Mouse (Mus musculus) cerebellum, adult 11 months (tissue): ENCODE data around the gene Cdc14a.

Experiments
- DNase-seq: peaks from one replicate; pipeline ENCODE4 v3.0.0; 2022

The Cdc14a gene

DNA sequence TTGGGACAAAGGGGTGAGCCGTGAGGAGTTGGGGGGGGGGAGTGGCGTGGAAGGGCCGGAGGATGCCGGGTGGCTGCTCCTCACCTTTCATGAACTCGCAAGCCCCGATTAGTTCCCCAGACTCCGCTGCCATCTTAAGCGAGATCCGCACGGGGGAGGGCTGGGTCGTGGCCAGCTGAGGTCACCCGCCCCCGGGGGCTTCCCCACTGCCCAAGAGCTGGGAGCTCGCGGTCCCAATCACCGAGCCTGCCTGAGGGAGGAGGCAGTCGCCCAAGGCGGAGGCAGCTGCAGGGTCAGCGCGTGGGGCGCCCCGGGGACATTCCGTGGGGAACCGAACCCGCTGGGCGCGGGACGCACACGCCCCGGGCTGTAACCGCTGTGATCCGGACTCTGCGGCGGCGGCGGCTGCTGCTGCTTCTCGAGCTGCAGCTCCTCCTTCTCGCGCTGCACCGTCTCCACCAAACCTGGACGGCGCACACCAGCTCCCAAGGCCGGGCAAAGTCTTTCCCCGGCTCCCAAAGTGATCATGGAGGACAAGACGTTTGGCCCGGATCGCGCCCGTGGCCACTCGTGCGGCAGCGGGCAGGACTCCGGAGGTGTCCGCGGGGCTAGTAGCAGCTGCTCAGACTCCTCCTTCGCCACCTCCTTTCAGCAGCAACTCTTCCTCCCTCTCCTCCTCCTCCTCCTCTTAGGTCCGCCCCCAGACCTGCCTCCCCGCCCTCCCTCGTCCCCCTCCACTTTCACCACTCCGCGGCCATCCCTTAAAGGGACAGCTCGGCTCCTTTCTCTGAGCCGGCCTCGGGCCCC is at the start of gene Cdc14a:
Gene Cdc14a (minus strand): TSS at position 680 of the 807 bp plus-strand sequence.
- peak; percentile 45 for DNase-seq

DNA sequence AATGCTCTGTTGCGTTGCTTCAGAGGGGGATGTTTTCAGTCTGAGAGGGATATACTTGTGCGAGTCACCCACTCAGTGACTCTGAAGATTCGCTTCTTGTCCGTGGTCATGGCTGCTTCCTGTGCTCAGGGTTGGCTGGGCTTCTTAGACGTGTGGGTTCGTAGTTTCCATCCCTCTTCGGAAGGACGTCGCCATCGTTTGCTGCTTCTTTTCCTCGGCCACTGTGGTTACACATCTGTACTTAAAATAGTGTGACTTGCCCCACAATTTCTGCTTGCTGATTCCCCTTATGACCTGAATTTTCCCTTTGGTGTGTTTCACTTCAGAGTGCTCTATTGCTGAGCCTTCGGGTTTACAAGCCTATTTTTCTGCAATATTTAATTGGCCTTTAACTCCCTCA is 41.9 kb upstream of the Cdc14a start:
- DNase-seq, result no peak

DNA sequence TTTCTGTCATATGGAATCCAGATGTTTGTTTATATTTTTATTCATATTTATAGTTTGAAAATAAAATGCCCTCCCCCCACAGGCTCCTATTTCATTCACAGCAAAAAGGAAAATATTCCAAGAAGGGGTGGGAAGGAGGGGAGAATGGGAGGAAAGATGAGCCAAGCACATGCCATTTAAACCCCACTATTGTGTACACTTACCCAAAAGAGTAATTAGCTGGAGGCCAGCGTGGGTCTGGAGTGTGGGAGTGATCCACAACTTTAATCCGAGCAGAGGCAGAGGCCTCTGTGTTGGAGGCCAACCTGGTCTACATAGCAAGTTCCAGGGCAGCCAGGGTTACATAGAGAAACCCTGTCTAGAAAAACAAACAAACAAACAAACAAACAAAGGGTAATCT is 40.5 kb upstream of the Cdc14a start:
- no peak for DNase-seq

DNA sequence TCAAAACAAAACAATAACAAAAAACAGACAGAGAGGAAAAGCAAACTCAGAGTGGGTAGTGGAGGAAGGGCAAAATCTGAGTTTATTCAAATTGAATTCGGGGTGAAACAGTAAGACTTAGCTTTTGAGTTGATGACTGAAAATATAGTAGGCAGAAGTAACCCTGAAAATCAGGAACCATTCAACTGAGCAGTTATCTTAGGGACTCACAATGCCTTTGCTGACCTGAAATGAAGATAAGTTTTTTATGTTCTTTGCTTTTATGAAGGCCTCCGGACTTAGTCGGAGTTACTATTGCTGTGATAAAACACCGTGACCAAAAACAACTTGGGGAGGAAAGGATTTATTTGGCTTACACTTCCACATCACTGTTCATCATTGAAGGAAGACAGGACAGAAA is 37.2 kb upstream of the Cdc14a start:
- DNase-seq, result no peak

DNA sequence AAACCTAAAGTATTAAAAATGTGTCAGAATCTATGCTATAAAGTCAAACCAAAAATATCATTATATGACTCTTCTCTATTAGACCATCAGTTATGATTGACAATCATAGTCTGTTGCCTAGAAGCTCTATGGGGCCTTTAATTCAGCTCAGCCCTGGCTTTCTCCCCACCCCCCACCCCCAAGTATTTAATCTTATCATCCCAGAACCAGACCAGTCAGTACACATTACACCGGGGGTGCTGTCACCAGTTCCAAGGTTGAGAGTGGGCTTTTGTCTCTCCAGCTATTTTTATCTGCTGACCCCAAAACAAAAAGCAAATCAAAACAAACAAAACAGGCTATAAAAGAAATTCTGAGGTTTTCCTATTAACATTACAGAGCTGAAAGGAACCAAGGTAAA is 30.7 kb upstream of the Cdc14a start:
- DNase-seq, result no peak

DNA sequence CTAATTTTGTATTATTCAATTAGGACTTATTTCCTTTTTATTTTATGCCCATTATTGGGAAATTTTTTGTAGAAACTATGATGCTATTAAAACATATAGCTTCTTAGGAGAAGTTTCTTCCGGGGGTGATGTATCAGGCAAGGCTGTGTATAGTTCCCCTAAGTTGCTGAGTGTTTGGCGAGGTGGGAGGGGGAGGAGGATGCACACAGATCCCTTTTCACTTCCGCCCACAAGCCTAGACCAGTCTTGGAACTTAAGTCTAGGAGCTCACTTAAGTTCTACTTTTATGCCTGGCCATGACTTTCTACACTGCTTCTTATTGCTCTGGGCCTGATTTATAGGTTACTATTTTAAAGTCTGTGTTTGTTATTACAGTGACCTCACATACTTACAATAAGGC is 26.9 kb upstream of the Cdc14a start:
- DNase-seq, result no peak

DNA sequence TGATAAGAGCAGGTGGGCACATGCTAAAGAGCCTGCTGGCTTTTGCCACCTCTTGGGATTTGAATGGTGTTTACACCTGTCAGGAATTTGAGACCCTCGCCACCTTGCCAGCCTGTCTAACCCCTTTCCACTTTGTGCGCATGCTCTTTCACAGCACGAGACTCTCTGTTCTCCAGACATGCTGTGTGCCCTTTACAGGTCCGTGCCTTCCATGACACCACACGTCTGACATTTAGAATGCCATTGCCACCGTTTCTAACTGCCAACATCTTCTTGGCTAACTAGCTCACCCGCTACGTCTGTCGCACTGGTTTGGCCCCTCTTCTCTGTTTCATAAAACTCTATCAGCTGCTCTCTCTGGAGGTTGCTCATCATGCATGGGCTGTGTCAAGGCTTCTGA is 20.5 kb upstream of the Cdc14a start:
- DNase-seq, result no peak

DNA sequence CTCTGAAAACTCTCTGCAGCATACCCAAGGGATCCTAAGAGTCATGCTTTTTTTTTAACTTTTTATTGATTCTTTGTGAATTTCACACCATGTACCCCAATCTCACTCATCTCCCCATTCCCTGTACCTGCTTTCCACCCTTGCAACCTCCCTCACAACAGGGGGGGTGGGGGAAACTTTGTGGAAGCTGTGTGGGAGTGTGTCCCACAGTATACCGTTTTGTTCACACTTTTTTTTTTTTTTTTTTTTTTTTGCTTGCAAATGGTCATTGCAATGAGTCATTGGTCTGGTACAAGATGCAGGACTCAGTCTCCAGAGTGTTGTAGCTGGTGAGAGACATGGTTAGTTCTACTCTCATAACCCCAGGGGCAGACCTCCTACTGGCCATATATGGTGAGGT is 19.0 kb upstream of the Cdc14a start:
- no peak for DNase-seq

DNA sequence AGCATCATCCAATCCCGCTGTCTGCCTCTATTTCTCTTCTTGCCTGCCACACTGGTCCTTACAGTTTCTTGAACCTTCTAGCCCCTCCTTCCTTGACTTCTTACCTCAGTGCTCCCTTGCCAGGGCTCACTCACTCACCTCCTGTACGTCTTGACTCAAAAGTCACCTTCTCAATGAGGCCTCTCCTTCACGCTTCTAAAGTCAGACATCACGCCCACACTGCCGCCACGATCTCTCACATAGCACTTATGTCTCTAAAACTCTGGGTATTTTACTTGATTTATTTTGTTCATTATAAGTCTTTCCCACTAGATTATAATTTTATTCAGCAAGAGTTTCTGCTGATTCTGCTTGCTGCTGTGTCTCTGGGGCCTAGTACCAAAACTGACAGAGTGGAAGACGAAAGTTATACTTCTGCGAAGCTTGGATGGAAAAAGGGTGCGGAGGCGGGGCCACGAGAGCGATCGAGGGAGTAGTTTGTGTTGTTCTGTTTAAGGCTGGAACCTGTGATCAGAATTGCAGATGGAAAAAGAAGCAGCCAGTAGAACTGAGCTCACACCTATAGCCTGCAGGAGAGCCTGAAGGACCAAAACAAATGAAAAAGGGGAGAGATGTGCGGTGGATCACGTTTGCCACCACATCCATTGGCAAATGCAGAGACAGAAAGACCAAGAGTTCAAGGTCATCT is 17.8 kb upstream of the Cdc14a start:
- DNase-seq, result no peak

DNA sequence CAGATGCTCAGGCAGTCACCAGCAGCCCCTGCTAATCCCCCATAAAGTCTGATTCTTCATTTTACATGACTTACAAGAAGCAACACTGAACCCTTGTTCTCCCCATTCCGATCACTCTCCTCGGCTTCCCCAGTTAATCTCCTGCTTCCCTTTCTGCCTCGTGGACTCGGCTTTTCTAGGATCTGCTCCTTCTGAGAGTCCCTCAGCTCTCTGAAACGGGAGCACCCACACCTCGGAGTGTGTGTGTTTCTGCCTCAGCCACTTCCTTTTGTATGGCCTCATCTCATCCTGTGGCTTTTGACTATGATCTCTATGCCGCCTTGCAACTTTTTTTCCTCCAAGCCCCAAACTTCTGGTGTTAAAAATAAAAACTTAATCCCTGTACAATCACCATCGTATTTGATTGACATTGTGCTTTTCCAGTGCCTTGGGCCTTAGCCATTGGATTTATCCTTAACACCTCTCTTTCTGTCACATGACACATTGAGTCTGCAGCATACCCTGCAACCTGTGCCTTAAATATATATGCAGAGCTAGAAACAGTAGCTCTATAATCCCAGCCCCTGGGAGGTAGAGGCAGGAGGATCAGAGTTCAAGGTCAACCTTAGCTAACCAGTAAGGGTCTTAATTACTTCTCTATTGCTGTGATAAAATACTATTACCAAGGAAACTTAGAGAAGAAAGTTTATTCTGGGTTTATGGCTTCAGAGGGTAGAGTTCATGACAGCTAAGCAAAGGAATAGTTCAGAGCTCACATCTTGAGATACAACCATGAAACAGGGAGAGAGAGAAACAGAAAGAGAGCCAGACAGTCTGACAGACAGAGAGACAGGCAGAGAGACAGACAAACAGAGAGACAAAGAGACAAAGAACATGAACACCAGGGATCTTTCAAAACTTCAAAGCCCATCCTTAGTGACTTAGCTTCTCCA is 16.5 kb upstream of the Cdc14a start:
- no peak for DNase-seq

DNA sequence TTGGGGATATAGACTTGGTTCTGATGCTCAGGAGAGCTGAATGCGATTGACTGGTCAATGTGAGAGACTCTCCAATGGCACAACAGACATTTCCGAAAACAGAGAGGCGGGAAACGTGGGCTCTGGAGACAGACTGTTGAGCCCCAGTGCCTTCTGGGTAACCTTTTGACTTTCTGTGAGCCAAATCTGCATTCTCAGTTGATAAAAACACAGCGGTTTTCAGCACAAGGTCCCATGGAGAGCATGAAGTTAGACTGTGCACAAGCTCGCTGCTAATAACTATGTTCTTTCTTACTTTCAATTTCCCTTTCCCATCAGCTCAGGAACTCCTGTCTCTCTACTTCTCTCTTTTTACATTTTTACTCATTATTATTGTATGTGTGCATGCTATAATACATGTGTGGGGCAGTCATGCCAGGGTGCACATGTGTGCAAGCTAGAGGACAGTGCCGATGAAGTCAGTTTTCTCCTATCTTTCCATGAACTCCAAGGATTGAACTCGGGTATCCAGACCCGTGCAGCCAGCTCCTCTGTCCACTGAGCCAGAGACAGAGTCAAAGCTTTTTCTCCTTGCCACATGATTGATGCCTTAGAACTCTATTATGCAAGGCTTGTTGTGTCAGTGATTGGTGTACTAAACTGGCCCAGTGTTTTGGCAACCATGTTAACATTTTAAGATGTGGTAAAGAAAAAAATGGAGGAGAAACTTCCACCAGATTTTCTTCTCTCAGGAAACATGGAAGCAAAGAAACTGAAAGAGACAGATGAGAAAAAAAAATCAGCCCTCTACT is 13.2 kb upstream of the Cdc14a start:
- no peak for DNase-seq

DNA sequence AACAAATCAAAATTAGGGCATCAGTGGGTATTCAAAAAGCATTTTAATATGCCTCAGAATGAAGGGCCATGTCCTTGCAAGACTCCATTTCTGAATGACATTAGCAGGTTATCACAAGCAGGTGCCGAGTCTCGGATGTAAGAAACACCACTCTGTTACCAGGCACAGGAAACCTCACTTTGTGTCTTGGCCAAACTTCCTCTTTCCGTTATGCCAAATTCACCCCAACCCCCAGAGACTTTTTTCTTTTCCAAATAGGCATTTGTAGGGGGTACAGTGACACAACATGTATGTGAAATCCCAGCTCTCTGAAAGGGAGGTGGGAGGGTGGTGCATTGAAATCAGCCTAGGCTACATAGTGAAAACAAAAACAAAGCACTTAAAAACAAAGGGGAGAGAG is 12.3 kb upstream of the Cdc14a start:
- DNase-seq, result no peak

DNA sequence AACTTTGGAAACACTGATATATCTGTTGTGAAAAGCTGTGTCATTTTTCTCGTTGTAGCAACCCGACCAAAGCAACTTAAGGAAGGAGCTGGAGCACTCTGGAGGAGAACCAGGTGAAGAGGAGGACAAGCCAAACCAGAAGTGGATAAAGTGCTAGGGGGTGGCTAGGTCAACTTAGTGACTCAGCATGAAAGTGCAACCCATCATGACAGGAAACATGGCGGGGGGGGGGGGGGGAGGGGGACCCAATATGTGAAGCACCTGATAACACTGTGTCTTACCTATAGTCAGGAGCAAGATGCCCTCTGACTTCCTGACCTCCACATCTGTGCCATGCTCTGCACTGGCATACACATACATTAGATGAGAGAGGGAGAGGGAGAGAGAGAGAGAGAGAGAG is 10.9 kb upstream of the Cdc14a start:
- DNase-seq, result no peak

DNA sequence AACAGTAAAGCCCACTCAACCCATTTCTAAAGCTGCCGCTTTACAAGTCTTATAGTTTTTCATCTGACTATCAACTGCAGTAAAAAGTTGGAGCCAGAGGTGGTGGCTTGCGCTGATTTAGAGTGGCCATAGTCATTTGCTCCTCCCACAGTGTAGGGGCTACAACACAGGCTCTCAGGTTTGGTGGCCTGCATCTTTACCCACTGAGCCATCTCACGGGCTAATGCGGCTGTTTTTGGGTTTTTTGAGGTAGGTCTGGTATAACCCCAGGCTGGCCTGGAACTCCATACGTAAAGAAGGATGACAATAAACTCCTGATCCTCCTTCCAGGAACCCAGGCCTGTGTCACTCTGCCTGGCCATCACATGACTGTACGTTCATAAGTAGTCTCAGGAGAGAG is 2.1 kb upstream of the Cdc14a start:
- no peak for DNase-seq

DNA sequence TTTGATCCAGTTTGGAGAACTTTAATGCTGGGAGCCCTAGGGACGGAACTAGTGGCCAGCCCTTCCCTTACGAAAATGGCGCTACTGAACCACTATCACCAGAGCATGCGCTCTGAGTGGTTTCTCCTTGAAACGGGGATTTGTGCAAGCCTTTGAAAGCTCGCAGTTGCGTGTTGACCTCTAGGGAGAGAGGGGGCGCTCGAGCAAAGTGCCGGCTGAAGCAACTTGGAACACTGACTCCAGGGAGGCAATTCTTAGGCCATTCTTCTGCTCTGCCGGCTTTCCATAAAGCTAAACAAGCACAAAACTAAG is 1.1 kb upstream of the Cdc14a start:
- peak; percentile 59 for DNase-seq

DNA sequence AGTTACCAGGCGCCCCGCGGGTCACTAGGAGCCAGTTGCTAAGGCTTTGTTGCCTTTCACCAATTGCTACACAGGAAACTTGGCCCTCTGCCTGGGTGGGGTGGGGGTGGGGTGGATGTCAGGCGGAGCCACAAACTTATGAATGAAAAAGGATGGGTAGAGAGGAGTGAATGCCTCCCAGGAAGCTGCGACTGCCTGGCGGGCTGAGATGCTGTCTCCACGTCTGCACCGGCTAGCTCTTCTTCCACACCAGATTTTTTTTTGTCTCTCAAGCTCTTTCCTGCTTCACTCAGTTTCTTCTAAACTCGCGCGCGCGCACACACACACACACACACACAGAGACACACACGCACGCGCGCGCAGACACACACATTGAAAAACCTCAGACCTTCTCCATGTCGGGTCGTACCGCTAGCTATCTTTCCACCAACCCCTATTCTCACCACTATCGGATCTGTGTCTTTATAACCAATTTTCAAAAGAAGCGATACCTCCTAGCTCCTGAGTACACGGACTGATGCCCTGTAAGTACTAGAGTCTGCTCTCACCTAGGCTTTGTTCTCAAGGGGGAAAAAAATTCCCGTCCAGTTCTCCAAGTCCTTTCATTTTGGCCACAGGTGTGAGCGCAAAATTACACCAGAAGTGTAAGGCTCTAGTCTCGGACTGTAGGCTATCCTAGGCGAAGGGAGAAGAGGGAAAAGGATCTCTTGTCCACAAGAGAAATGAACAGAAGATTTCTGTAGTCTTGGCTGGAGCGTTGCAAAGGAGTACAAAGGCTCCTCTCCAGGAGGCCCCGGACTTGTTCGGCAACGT is 534 bp upstream of the Cdc14a start:
- DNase-seq, result no peak

DNA sequence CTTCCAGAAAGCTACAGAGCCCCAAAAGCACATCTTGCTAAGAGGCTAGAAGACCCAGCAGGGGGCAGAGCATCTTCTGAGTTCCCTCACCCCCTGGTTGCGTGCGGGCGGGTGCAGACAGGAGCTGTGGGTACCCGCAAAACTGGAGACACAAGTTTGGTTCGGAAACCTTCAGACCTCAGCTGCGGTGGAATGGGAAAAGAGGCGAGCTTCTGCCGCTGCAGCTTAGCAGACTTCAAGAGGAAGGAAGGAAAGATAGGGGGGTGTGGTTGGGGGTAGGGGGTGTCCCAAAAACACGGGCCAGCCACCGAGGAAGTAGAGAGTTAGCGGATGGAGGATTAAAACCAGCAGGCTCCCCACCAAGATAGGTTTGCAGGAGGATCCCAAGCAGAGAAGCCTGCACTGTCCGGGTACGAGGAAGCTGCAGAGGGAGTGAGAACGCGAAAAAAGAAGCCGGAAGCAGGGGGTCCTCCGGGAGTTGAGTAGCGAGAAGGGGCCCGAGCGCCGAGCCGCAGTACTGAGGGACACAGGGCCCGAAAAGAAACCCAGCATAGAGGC is 958 bp downstream of the Cdc14a start:
- peak; percentile 13 for DNase-seq

DNA sequence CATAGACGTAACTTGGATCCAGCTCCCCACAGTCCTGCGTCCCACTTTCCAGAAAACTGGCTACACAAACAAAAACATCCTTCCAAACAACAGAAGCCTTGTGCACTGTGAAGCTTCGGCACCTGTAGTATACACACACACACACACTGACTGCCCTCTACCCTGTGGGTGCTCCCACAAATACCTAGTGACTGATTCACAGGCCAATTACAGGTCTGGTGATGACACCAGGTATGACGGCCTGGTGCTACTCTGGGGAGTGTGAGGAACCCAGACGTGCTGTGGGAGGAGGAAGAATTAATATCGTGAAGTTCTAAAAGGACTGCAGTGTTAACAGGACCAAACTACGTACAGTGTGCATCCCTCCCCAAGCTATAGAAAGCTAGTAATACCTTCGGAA is 1.8 kb downstream of the Cdc14a start:
- DNase-seq, result no peak

DNA sequence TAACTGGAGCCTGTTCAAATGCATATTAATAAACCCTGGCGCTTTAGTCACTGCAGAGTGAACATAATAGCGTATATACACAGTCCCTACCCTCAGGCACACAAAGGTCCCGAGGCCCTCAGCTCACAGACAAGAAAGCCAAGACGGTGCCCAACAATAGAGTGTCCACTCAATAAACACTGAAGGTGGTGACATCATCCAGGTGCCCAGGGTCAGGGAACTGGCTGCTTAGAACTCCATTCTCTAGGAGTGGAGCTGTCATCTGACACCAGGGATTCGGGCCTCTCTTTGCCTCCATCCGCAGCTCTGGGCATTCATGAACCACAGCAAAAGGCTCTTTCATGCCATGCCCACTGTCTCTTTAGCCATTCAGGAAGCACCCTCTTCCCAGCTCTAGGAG is 2.7 kb downstream of the Cdc14a start:
- DNase-seq, result no peak

DNA sequence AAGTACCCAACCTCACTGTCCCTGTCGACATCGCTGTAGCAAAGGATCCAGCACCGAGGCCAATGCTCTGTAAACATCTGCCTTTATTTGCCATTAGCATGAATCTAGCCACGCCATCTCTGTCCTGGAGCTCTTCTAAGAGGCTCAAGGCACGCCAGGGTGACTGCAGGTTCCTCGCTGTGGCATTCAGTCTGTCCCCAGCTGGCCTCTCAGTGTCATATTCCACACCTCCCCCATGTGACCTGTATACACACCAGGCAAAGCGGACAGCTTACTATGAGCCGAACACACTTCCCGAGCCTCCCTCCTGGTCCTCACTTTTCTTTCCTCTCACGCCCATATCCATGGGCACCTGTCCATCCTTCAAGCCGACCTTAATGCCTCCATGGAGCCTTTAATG is 4.0 kb downstream of the Cdc14a start:
- no peak for DNase-seq

DNA sequence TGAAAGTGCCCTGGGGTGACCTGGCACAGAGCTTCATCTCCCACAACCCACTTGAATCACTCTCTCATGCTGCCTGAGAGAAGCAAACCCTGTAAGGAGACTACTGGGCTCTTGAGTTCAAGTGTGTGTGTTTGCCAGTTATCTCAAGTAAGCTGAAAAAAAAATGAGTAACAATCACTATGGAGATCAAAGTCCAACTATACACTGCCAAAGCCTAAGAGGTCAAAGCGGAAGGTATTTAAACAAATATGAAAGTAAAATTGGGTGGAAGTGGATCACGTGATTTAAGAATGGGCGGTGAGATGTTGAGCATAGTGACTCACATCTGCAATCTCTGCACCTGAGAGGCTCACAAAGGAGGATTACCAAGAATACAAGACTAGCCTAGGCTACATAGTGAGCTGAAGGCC is 9.4 kb downstream of the Cdc14a start:
- no peak for DNase-seq
